Mouse (Mus musculus) embryonic stem cell, embryonic (primary cell): ENCODE measurements around the gene Calml3.
"Not testable (repeated sequence)": the region's sequence is repeated elsewhere in the genome, so short reads cannot be mapped to it uniquely, and the experiment has no call there.

ENCODE experiments used
- CTCF ChIA-PET, 4 experiments: fragments of 300-600 bp in 2 of 4; fragments of 350-600 bp in 2 of 4; sonication (Branson Sonifier 250); formaldehyde crosslinking; loops; one replicate each; lab custom pipeline; 2022; ENCODE audit warnings: inconsistent platforms in 2 of 4; lab: Charles Lee
- POLR2A ChIA-PET, 4 experiments: fragments of 300-600 bp in 2 of 4; fragments of 350-600 bp in 2 of 4; sonication (Branson Sonifier 250); formaldehyde crosslinking; loops; one replicate each; lab custom pipeline; 2022; ENCODE audit warnings: antibody characterized with exemption in 4 of 4, inconsistent platforms in 1 of 4; lab: Charles Lee

The Calml3 gene

DNA sequence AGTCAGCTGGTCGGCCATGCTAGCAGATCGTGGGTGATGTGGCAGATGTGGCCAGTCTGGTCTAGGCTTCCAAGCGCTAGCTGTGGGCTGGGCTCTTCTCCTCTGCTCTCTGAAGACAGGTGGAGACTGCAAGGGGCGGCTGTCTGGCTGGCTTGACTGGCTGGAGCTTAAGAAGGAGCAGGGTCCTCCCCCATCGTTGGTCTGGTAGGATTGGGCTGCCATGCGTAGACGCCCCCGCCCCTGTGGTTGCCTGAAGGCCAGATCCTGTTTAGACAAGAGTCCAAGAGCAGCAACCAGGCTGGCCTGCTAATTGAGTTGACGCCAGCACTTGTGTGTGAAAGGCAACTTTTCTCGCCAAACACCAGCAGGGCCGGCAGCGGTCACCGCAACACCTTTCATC is at the start of gene Calml3:
TSS of gene Calml3 (minus strand) at position 131 of the 400 bp plus-strand sequence.
- CTCF ChIA-PET = no interaction called here

GRCm38 (mm10) chr13:3850330-3850729 is 46.2 kb upstream of the Calml3 start:
- CTCF ChIA-PET = no interaction called here

More for the DNA sequence above, at the start of gene Calml3:
- POLR2A ChIA-PET = interaction anchor here in 1 of 4 experiments (0.6 kb wide), 1 partner anchor 20 kb away, joined by 7 read pairs; no protein-coding TSS in a partner anchor

GRCm38 (mm10) chr13:3840662-3841061 is 36.5 kb upstream of the Calml3 start:
- CTCF ChIA-PET = not testable (repeated sequence)
- POLR2A ChIA-PET = interaction anchor here in 1 of 4 experiments (0.6 kb wide), 1 partner anchor 10 kb away, joined by 3 read pairs; no protein-coding TSS in a partner anchor

More at GRCm38 (mm10) chr13:3850330-3850729, 46.2 kb upstream of the Calml3 start:
- POLR2A ChIA-PET = no interaction called here

- CTCF ChIA-PET, POLR2A ChIA-PET: not testable (repeated sequence)
These were observed 33.2 kb upstream of the Calml3 start, which contains the start of gene Calm4 for GRCm38 (mm10) chr13:3837312-3837807. Calm4 (plus strand) TSS chr13:3837757.

DNA sequence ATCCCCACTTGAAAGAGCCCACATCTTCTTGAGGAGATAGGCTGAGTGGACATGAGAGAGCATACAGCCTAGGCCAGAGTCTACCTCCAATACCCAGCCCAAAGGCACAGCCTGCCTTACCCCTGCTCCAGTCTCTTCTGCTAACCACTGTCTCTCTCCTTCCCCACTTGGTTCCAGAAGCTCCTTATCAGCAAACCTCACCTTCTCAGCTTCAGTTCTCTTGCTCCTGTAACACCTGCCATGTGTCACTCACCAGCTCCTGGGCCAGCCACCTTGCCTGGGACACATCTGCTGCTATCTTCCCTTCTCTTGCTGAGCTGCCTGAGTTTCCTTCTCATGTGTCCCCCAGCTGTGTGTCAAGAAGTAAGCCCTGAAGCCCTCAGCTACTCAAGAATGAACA is 29.5 kb upstream of the Calml3 start:
- CTCF ChIA-PET, POLR2A ChIA-PET: not testable (repeated sequence)

- ChIA-PET CTCF (no interaction called here), POLR2A (no interaction called here)
These were observed 28.3 kb upstream of the Calml3 start for GRCm38 (mm10) chr13:3832450-3832849.

DNA sequence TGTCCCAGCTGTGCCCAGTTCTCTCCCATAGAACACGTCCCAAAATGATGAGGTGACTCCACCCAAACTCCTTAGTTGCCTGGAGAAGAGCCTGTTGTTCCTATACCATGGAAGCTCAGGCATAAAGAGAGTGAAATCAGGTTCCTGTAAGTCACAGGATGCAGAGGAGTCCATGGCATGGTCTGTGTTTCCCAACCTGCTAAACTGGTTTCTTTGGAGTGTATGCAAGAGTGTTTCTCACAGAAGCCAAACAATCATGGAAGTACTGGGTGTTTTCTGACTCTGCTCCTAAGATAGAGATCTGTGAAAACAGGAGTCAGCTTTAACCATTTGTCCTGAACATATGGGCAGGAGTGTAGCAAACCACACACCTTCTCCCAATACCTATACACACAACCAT is 27.9 kb upstream of the Calml3 start:
- CTCF ChIA-PET = no interaction called here
- POLR2A ChIA-PET = interaction anchor here in 1 of 4 experiments (0.5 kb wide), 1 partner anchor 72 kb away, joined by 3 read pairs; no protein-coding TSS in a partner anchor

DNA sequence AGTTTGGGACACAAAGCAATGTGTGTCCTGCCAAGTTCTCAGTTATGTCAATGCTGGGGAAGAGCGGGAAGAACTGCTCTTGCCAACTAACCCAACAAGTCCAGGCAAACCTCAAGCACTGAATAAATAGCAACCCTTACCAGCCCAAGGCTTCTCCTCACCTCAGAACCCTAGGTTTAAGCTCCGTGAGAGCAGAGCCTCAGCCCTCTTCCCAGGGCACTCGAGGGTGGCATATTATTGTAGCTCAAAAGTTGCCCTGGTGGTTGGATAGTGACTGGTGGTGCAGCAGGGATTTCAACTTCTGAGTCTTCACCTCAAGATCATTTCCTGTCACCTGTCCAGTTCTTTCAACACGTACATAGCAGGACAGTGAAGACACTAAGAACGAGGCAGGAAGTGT is 27.4 kb upstream of the Calml3 start:
- ChIA-PET CTCF (no interaction called here), POLR2A (interaction anchor here in 1 of 4 experiments (0.5 kb wide), 1 partner anchor 73 kb away, joined by 3 read pairs; no protein-coding TSS in a partner anchor)

- POLR2A ChIA-PET = interaction anchor here in 1 of 4 experiments (0.7 kb wide), 1 partner anchor 41 kb away, joined by 3 read pairs; no protein-coding TSS in a partner anchor
- CTCF ChIA-PET = no interaction called here
These were observed 21.6 kb upstream of the Calml3 start for GRCm38 (mm10) chr13:3825726-3826125.

DNA sequence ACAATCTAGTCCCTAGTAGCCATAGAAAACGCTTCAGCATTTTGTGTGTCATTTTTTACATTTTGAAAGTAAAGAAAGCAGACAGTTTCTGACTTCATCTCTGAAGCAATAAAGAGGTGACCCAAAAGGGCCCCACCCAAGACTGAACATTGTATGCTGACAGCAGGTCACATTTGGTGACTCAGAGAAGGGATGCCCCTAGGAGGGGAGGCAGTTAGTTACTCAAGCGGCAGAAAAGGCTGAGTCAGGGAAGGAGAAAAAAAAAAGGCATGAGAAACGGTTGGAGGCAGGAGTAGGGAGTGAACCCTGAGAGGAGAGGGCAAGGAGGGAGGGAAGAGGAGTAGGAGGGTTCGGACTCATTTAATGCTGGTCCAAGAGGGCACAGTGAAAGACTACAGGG is 18.0 kb upstream of the Calml3 start:
- CTCF ChIA-PET = no interaction called here

GRCm38 (mm10) chr13:3818740-3819076 is 14.6 kb upstream of the Calml3 start:
- POLR2A ChIA-PET = interaction anchor here in 1 of 4 experiments (1.1 kb wide), 1 partner anchor 77 kb away, joined by 3 read pairs; no protein-coding TSS in a partner anchor
- CTCF ChIA-PET = interaction anchor here in 1 of 4 experiments (0.6 kb wide), 1 partner anchor 182 kb away, joined by 3 read pairs; no protein-coding TSS in a partner anchor

More for the DNA sequence above, 18.0 kb upstream of the Calml3 start:
- POLR2A ChIA-PET = interaction anchor here in 1 of 4 experiments (0.9 kb wide), 1 partner anchor 71 kb away, joined by 5 read pairs; no protein-coding TSS in a partner anchor

GRCm38 (mm10) chr13:3818012-3818739 is 14.1 kb upstream of the Calml3 start:
- ChIA-PET POLR2A (interaction anchor here in 1 of 4 experiments (1.1 kb wide), 1 partner anchor 77 kb away, joined by 3 read pairs; no protein-coding TSS in a partner anchor), CTCF (no interaction called here)

DNA sequence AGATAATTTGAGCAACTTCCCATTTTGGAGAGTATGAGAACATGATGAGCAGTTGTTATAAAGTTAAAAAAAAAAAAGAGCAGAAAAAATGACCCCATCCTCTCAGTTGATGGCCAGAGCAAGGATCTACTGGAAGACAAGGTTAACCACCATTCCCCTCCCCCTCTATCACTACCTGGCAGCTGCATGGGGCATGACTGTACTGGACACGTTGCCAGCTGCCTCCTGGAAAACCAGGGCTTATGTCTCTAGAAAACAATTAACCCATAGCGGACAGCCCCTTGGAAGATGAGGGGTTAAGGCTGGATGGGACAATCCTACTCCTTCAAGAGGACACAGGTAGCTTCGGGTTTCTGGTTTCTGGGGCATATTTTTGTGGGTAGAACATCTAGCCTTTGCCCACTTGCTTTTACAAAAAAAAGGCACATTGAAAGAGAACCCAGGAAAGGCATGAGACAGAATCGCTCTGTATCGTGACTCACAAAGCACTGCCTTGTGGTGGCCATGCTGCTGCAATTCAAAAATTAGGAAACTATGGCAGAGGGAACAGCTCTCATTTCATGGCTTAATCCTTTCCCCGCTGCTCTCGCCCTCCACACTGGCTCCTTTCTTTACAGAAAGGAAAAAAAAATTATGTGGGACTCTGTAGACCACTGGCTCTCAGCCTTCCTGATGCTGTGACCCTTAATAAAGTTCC is 3.2 kb upstream of the Calml3 start:
- ChIA-PET CTCF (no interaction called here), POLR2A (no interaction called here)

DNA sequence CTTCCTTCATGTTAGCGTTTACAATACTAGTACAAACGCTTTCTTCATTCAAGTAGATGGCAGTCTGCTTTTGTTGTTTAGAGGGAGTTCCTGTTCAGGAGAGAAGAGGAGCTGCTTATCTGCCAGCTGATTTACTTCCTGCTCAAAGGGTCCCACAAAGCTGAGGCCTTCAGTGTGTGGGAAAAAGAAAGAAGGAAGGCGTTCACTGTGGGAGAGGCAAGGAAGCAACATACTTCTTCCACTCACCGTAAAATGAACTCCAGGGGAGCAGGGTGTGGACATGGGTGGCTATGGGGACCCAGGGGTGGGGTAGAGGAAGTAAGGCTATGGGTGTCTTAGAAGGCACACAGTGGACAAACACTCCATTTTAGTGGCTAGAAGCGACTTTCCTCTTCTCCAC is 1.5 kb upstream of the Calml3 start:
- ChIA-PET CTCF (no interaction called here), POLR2A (no interaction called here)

GRCm38 (mm10) chr13:3805132-3805531 is 1.0 kb upstream of the Calml3 start:
- ChIA-PET POLR2A (no interaction called here), CTCF (no interaction called here)

DNA sequence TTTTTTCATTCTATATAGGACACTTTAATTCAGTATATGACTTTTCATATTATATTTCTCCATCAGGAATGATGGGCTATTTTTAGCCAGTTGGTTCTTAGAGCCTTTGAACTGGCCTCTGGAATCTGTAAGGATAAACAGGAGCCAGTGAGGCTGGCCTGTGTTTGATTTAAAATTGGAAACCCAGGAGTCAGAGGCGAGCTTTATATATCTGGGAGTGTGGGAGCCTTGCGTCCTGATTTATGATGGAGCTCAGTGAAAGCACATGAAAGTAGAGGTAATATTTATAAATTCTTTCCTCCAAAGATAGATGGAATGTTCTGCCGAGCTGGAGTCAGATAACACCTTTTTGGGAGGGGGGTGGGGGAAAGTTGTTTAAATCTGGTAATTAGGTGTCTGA is 4.7 kb downstream of the Calml3 start:
- CTCF ChIA-PET = interaction anchor here in 1 of 4 experiments (0.8 kb wide), 1 partner anchor 84 kb away, joined by 4 read pairs; no protein-coding TSS in a partner anchor
- POLR2A ChIA-PET = no interaction called here

GRCm38 (mm10) chr13:3798751-3799150 is 5.4 kb downstream of the Calml3 start:
- ChIA-PET CTCF (no interaction called here), POLR2A (no interaction called here)

- CTCF ChIA-PET = no interaction called here
- POLR2A ChIA-PET = no interaction called here
These were observed 7.5 kb downstream of the Calml3 start for GRCm38 (mm10) chr13:3796649-3797048.

- CTCF ChIA-PET = no interaction called here
- POLR2A ChIA-PET = no interaction called here
These were observed 14.6 kb downstream of the Calml3 start for GRCm38 (mm10) chr13:3789531-3789930.

DNA sequence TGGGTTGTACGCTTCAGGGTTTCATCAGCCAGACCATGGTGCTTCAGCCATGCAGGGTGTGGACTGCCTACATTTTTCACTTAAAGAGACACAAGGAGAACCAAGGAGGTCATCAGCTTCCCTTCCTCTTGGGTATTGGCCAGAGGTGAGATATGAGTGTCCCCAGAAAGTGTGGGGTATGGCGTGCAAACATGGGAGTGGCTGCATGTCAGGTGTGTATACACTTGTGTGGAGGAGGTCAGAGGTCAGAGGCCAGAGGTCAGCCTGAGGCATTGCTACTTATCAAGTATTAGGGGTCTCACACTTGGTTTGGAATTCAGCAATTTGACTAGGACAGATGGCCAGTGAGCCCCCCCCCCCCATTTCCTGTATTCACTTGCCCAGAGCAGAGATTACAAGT is 15.5 kb downstream of the Calml3 start:
- ChIA-PET CTCF (no interaction called here), POLR2A (no interaction called here)
